Mouse (Mus musculus): ENCODE results near the gene Paqr9.

The Paqr9 gene

DNA sequence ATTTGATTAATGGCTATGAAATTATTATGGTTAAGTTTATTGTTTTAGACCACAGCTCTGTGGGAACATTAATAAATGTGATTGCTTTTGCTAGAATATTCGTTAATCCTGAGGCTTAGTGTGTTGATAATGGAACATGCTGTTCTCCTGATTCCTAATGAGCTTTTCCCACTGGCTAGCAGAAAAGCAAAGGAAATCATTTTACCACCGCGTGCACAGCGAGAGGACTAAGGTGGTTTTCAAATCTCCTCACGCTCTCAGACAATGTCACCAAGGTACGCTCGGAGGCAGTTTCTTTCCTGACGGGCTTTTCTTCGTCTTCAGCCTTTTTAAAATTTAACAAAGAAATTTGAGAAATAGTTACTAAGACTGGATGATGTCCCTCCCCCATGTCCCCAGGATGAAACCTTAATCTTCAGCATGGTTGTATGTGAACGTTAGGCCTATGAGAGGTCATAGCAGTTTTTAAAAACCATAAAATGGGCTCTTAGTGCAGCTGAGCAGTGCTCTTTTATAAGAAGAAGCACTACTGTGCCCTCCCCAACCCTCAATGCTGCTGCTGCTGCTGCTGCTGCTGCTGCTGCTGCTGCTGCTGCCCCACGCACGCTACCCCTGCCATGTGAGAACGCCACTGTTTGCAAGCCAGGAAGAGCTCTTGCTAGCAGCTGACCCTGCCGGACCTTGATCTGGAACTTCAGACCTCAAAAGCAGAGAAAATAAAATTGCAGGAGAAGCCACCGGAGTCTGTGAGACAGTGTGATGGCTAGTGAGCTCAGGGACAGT, 17.6 kb upstream of the Paqr9 start:
- in situ Hi-C loops (cut with MboI; ENCODE audit: unreplicated experiment in 2 of 2): loop anchor here in 1 of 2 experiments (25.0 kb wide), 1 partner anchor 1295 kb away; no protein-coding TSS in a partner anchor

DNA sequence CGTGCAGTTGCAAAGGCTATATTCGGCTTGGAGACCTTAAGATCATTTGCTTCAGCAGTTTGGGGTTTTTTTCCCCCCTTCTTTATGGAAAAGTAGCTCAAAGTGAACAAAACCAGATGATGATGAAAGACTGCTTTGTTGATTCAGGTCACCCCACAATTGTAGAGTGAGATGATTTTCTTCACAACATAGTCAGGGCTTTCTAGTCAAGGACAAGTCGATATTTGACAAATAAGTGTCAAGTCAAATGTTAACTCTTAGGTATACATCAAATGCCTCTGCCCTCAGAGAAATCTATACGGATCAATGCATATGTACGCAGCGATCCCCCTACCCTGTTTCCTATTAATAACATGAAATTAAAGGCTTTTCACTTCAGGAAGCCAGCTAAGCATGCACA, 17.0 kb upstream of the Paqr9 start:
- in situ Hi-C loops (cut with MboI; ENCODE audit: unreplicated experiment in 2 of 2): loop anchor here in 1 of 2 experiments (25.0 kb wide), 1 partner anchor 1295 kb away; no protein-coding TSS in a partner anchor

GRCm38 (mm10) chr9:95544598-95544997, 14.9 kb upstream of the Paqr9 start:
- in situ Hi-C loops (cut with MboI; ENCODE audit: unreplicated experiment in 2 of 2): loop anchor here in 1 of 2 experiments (25.0 kb wide), 1 partner anchor 1293 kb away; no protein-coding TSS in a partner anchor

- in situ Hi-C loops (cut with MboI; ENCODE audit: unreplicated experiment in 2 of 2): loop anchor here in 1 of 2 experiments (25.0 kb wide), 1 partner anchor 1291 kb away; no protein-coding TSS in a partner anchor
Measured at GRCm38 (mm10) chr9:95546679-95547078, 12.8 kb upstream of the Paqr9 start.

GRCm38 (mm10) chr9:95549626-95550411, 9.6 kb upstream of the Paqr9 start:
- in situ Hi-C loops (cut with MboI; ENCODE audit: unreplicated experiment in 2 of 2): loop anchor here in 1 of 2 experiments (25.0 kb wide), 1 partner anchor 1287 kb away; no protein-coding TSS in a partner anchor

DNA sequence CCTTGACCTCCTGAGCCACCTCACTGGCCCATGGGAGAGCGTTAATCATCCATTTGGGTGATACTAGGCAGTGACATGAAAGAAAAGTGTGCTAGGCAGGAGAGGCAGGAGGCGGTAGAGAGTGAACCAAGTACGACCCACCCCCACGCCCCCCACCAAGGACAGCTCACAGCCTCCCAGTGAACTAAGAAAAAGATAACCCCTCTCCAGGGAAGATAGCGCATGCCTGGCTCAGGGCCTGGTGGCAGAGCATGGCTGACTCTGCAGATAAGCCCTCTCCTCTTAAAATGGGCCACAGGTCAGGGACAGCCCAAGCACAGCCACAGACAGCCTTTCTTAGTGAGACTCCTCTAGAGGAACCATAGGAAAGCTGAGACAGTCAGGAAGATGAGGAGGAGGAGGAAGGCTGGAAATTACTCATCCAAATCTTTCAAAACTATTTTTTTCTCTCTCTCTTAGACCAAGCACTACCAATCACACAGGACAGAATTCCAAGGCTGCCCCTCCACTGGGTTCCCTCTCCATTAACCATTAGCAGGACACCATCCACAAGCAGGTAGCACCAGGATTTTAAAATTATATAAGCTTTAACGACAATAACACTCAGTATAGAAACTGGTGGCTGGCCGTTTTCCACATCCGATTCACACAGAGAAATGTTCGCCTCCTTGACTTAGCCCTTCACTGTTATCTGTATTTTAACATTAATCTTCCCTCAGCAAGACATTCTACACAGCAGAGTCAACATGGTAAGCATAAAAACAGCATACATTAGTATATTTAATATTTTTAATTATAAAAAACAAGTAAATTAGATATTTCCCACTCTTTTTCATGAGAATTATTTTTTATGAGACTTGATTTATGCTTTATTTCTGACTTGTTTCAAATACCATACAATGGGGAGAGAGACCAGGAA, 8.3 kb upstream of the Paqr9 start:
- in situ Hi-C loops (cut with MboI; ENCODE audit: unreplicated experiment in 2 of 2): no loop called here

DNA sequence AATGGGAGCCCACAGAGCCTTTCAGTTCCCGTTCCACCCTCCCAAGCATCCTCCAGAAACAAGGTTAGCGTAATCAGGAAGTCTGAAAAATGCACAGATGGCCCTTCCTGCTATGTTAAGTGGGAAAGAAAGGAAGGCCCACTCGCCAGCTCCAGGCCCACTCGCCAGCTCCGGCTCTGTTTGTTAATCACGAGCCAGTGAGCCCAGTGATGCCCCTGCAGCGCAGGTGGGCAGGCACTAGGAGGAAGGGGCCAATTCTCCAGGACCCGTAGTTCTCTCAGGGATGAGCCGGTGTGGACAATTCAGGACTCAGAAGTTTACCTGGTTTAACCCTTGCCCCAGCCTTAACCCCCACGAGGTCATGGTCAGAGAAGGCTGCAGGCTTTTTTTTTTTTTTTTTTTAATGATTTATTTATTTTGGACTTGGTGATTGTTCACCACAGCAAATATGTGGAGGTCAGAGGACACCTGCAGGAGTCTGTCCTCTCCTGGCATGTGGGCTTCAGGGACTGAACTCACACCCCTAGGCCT, 7.2 kb upstream of the Paqr9 start:
- in situ Hi-C loops (cut with MboI; ENCODE audit: unreplicated experiment in 2 of 2): no loop called here

- in situ Hi-C loops (cut with MboI; ENCODE audit: unreplicated experiment in 2 of 2): no loop called here
Measured at GRCm38 (mm10) chr9:95554231-95555221, 4.9 kb upstream of the Paqr9 start.

GRCm38 (mm10) chr9:95555233-95555740, 4.2 kb upstream of the Paqr9 start:
- in situ Hi-C loops (cut with MboI; ENCODE audit: unreplicated experiment in 2 of 2): no loop called here

GRCm38 (mm10) chr9:95556067-95556512, 3.4 kb upstream of the Paqr9 start:
- in situ Hi-C loops (cut with MboI; ENCODE audit: unreplicated experiment in 2 of 2): no loop called here

GRCm38 (mm10) chr9:95557722-95558121, 1.7 kb upstream of the Paqr9 start:
- in situ Hi-C loops (cut with MboI; ENCODE audit: unreplicated experiment in 2 of 2): no loop called here

DNA sequence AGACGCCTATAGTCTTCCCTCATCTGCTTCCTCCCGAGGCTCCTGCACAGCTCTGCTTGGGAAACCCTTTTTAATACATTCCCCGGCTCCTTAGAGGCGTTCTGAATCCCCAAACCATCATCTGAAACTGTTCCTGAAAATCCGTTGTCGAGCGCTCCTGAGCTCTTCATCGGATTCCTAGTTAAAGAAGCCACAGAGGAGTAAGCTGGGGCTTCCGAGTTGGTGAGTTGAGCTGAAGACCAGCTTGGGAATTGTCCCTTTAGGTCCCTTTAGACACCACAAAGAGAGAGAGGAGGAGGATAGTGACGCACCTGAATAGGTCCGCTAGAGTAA, 765 bp upstream of the Paqr9 start:
- in situ Hi-C loops (cut with MboI; ENCODE audit: unreplicated experiment in 2 of 2): no loop called here

DNA sequence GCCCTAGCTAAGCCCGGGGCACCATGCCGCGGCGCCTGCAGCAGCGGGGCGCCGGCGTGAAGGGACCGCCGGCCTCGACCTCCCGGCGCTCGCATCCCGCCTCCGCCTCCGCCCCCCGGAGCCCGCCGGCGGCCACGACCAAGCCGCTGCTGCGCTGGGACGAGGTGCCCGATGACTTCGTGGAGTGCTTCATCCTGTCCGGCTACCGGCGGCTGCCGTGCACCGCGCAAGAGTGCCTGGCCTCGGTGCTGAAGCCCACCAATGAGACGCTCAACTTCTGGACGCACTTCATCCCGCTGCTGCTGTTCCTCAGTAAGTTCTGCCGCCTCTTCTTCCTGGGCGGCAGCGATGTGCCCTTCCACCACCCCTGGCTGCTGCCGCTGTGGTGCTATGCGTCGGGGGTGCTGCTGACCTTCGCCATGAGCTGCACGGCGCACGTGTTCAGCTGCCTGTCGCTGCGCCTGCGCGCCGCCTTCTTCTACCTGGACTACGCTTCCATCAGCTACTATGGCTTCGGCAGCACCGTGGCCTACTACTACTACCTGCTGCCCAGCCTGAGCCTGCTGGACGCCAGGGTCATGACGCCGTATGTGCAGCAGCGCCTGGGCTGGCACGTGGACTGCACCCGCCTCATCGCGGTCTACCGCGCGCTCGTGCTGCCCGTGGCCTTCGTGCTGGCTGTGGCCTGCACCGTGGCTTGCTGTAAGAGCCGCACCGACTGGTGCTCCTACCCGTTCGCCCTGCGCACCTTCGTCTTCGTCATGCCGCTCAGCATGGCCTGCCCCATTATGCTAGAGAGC, 679 bp downstream of the Paqr9 start:
- in situ Hi-C loops (cut with MboI; ENCODE audit: unreplicated experiment in 2 of 2): no loop called here

- in situ Hi-C loops (cut with MboI; ENCODE audit: unreplicated experiment in 2 of 2): no loop called here
Measured at GRCm38 (mm10) chr9:95564047-95564446, 4.6 kb downstream of the Paqr9 start.

- in situ Hi-C loops (cut with MboI; ENCODE audit: unreplicated experiment in 2 of 2): no loop called here
Measured at GRCm38 (mm10) chr9:95566394-95566793, 6.9 kb downstream of the Paqr9 start.

GRCm38 (mm10) chr9:95566931-95567330, 7.5 kb downstream of the Paqr9 start:
- in situ Hi-C loops (cut with MboI; ENCODE audit: unreplicated experiment in 2 of 2): no loop called here

- in situ Hi-C loops (cut with MboI; ENCODE audit: unreplicated experiment in 2 of 2): no loop called here
Measured at GRCm38 (mm10) chr9:95569249-95569648, 9.8 kb downstream of the Paqr9 start.

- in situ Hi-C loops (cut with MboI; ENCODE audit: unreplicated experiment in 2 of 2): no loop called here
Measured at GRCm38 (mm10) chr9:95569966-95570365, 10.5 kb downstream of the Paqr9 start.

Data from v-Abl transformed pro-B cells (cell line).